Mouse (Mus musculus): ENCODE data around the gene Plk5. TPM values are rescaled to one million over a fixed set of nuclear protein-coding genes. Genes with fewer than 3 reads are reported as not detected.

Plk5 gene
- total RNA-seq (2014; rRNA removed) (17.5 and 23.1 TPM in 2 replicates), polyA plus RNA-seq (2015; fragmentation: Nextera tagmentation; extraction: Ambion mirVana) (12.5 and 12.8 TPM in 2 replicates)

DNA sequence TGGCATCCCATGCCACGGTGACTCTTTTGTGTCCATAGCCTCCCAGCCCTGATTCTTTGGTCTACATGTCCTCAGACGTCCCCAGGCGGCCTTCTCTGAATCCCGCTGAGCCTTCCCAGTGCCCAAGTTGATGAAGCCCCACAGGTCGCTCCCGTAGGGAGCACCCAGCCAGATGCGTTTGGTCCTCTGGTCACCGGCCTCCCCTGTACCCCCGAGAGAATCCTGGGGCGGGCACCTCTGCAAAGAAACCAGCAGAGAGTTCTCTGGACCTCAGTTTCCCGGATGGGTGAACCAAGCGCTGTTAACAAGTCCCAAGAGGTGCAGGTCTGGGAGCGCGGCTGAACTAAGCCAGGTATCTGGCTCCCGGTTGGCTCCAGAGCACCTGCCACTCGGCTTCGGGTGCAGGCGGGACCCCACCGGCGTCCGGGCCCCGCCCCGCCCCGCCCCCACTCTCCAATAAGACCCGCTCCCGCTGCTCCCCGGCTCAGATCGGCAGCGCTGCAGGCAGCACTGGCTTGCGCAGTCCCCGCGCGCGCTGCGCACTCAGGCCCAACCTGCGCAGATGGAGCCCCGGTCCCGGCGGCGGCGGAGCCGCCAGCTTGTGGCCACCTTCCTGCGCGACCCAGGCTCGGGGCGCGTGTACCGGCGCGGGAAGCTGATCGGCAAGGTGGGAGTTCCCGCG, at the start of gene Plk5:
Gene Plk5, plus strand, starts transcription at position 459 of the 682 bp plus-strand sequence.
- TF ChIP-seq CTCF (IDR thresholded peaks at IDR 0.05) = no peak
- Histone ChIP-seq H3K4me1 (ENCODE audit: insufficient read depth, low read length) (peaks cover 8% of the 10 kb centered on the region; the same call in 1 of the 2 replicates), H3K9me3 (ENCODE audit: low read length) (no peaks in the 10 kb centered on the region), H3K27ac (ENCODE audit: low read depth, low read length) (no peak within 1 kb of the TSS), H3K4me2 (ENCODE audit: low read depth, low read length, poor library complexity, severe bottlenecking) (peak within 1 kb of the TSS; percentile 82), H3K9ac (replicated peaks; ENCODE audit: low read length, poor library complexity, severe bottlenecking) (peak within 1 kb of the TSS; percentile 62), H3K4me3 (ENCODE audit: low read depth, low read length) (peak within 1 kb of the TSS; percentile 50), H3K27me3 (ENCODE audit: insufficient read depth, low read length) (peaks cover 52% of the 10 kb centered on the region), H3K36me3 (ENCODE audit: insufficient read depth, low read length) (no peaks in the 10 kb centered on the region)
- no peak for DNase-seq (ENCODE audit: low spot score)
- WGBS = under 1% methylated on average over 52 of the region's 53 CpGs
- no peak for ATAC-seq (ENCODE audit: low FRiP score)

DNA sequence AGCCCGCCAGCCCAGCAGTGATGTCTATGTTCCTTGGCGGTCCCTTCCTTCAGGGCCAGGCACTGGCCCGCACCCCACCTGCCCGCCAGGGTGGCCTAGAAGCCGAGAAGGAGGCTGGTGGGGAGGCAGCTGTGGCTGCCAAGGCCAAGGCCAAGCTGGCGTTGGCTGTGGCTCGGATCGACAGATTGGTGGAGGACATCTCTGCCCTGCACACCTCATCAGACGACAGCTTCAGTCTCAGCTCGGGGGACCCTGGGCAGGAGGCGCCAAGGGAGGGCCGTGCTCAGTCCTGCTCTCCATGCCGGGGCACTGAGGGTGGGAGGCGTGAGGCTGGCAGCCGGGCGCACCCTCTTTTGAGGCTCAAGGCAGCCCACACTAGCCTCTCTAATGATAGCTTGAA, 44.7 kb upstream of the Plk5 start:
- ATAC-seq (ENCODE audit: low FRiP score) = 0 out of 2 replicates have a peak, but pooled peaks have one; percentile 1
- Histone ChIP-seq H3K27ac (ENCODE audit: low read depth, low read length) (no peak overlapping the region), H3K9ac (replicated peaks; ENCODE audit: low read length, poor library complexity, severe bottlenecking) (no peak overlapping the region), H3K4me1 (ENCODE audit: insufficient read depth, low read length) (no peaks in the 10 kb centered on the region), H3K4me2 (ENCODE audit: low read depth, low read length, poor library complexity, severe bottlenecking) (no peak overlapping the region), H3K27me3 (ENCODE audit: insufficient read depth, low read length) (no peaks in the 10 kb centered on the region), H3K36me3 (ENCODE audit: insufficient read depth, low read length) (peaks cover 87% of the 10 kb centered on the region), H3K4me3 (ENCODE audit: low read depth, low read length) (no peak overlapping the region), H3K9me3 (ENCODE audit: low read length) (no peaks in the 10 kb centered on the region)
- no peak for TF ChIP-seq CTCF (IDR thresholded peaks at IDR 0.05)
- WGBS = 88% methylated on average over 16 of the region's 16 CpGs
- DNase-seq (ENCODE audit: low spot score) = no peak

DNA sequence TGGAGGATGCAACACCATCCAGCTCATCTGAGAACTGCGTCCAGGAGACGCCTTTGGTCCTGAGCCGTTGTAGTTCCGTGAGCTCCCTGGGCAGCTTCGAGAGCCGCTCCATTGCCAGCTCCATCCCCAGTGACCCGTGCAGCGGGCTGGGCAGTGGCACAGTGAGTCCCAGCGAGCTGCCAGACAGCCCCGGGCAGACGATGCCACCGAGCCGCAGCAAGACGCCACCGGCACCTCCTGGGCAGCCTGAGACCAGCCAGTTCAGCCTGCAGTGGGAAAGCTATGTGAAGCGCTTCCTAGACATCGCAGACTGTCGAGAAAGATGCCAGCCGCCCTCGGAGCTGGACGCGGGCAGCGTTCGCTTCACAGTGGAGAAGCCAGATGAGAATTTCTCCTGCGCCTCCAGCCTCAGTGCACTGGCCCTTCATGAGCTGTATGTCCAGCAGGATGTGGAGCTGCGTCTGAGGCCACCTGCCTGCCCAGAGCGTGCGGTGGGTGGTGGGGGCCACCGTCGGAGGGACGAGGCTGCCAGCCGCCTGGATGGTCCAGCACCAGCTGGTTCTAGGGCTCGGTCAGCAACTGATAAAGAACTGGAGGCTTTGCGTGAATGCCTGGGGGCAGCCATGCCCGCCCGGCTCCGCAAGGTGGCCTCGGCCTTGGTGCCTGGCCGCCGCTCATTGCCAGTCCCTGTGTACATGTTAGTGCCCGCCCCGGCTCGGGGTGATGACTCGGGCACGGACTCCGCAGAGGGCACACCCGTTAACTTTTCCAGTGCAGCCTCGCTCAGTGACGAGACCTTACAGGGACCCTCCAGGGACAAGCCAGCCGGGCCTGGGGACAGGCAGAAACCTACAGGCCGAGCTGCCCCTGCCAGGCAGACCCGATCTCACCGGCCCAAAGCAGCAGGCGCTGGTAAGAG, 43.4 kb upstream of the Plk5 start:
- H3K27me3 ChIP-seq (ENCODE audit: insufficient read depth, low read length) = no peaks in the 10 kb centered on the region
- 76% methylated on average over 53 of the region's 54 CpGs for WGBS
- H3K27ac ChIP-seq (ENCODE audit: low read depth, low read length) = no peak overlapping the region
- H3K9ac ChIP-seq (replicated peaks; ENCODE audit: low read length, poor library complexity, severe bottlenecking) = no peak overlapping the region
- H3K4me1 ChIP-seq (ENCODE audit: insufficient read depth, low read length) = no peaks in the 10 kb centered on the region
- H3K9me3 ChIP-seq (ENCODE audit: low read length) = no peaks in the 10 kb centered on the region
- TF ChIP-seq CTCF (IDR thresholded peaks at IDR 0.05) = no peak
- H3K36me3 ChIP-seq (ENCODE audit: insufficient read depth, low read length) = peaks cover 86% of the 10 kb centered on the region
- H3K4me3 ChIP-seq (ENCODE audit: low read depth, low read length) = no peak overlapping the region
- ATAC-seq (ENCODE audit: low FRiP score) (no peak), DNase-seq (ENCODE audit: low spot score) (no peak)
- no peak overlapping the region for H3K4me2 ChIP-seq (ENCODE audit: low read depth, low read length, poor library complexity, severe bottlenecking)

DNA sequence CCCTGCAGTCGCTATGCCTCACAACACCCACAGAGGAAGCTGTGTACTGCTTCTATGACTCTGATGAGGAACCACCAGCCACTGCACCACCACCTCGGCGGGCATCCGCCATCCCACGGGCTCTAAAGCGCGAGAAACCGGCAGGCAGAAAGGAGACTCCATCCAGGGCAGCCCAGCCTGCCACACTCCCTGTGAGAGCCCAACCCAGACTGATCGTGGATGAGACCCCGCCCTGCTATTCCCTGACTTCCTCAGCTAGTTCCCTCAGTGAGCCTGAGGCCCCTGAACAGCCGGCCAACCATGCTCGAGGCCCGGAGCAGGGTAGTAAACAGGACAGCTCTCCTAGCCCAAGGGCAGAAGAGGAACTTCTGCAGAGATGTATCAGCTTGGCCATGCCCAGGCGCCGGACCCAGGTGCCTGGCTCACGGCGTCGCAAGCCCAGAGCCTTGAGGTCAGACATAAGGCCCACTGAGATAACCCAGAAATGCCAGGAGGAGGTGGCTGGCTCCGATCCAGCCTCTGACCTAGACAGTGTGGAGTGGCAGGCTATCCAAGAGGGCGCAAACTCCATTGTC, 42.5 kb upstream of the Plk5 start:
- no peak overlapping the region for H3K27ac ChIP-seq (ENCODE audit: low read depth, low read length)
- H3K9ac ChIP-seq (replicated peaks; ENCODE audit: low read length, poor library complexity, severe bottlenecking) = no peak overlapping the region
- no peak overlapping the region for H3K4me2 ChIP-seq (ENCODE audit: low read depth, low read length, poor library complexity, severe bottlenecking)
- ATAC-seq (ENCODE audit: low FRiP score) (no peak), DNase-seq (ENCODE audit: low spot score) (no peak)
- H3K9me3 ChIP-seq (ENCODE audit: low read length) = no peaks in the 10 kb centered on the region
- WGBS = 68% methylated on average over 20 of the region's 20 CpGs
- no peaks in the 10 kb centered on the region for H3K4me1 ChIP-seq (ENCODE audit: insufficient read depth, low read length)
- H3K4me3 ChIP-seq (ENCODE audit: low read depth, low read length) = no peak overlapping the region
- H3K27me3 ChIP-seq (ENCODE audit: insufficient read depth, low read length) = no peaks in the 10 kb centered on the region
- no peak for TF ChIP-seq CTCF (IDR thresholded peaks at IDR 0.05)
- peaks cover 82% of the 10 kb centered on the region for H3K36me3 ChIP-seq (ENCODE audit: insufficient read depth, low read length)

DNA sequence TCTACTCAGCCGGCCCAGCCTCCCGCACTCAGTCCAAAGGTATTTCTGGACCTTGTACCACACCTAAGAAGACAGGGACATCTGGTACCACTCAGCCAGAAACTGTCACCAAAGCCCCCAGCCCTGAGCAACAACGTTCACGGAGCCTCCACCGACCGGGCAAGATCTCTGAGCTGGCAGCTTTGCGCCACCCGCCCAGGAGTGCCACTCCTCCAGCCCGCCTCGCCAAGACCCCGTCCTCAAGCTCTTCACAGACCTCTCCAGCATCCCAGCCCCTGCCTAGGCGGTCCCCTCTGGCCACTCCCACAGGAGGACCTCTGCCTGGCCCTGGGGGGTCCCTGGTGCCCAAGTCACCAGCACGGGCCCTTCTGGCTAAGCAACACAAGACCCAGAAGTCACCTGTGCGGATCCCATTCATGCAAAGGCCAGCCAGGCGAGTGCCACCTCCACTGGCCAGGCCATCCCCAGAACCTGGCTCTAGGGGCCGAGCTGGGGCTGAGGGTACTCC, 41.7 kb upstream of the Plk5 start:
- DNase-seq (ENCODE audit: low spot score) (no peak), ATAC-seq (ENCODE audit: low FRiP score) (no peak)
- no peaks in the 10 kb centered on the region for H3K9me3 ChIP-seq (ENCODE audit: low read length)
- H3K4me1 ChIP-seq (ENCODE audit: insufficient read depth, low read length) = peaks cover under 1% of the 10 kb centered on the region
- 0 out of 2 replicates have a peak overlapping the region, but pooled peaks have one; percentile 18 for H3K27ac ChIP-seq (ENCODE audit: low read depth, low read length)
- no peak for TF ChIP-seq CTCF (IDR thresholded peaks at IDR 0.05)
- H3K27me3 ChIP-seq (ENCODE audit: insufficient read depth, low read length) = no peaks in the 10 kb centered on the region
- no peak overlapping the region for H3K9ac ChIP-seq (replicated peaks; ENCODE audit: low read length, poor library complexity, severe bottlenecking)
- H3K4me3 ChIP-seq (ENCODE audit: low read depth, low read length) = no peak overlapping the region
- WGBS = 63% methylated on average over 16 of the region's 16 CpGs
- H3K36me3 ChIP-seq (ENCODE audit: insufficient read depth, low read length) = peaks cover 74% of the 10 kb centered on the region
- H3K4me2 ChIP-seq (ENCODE audit: low read depth, low read length, poor library complexity, severe bottlenecking) = no peak overlapping the region

Measured in midbrain, postnatal 0 days (tissue).